Mouse (Mus musculus) thymus, postnatal 36 days (tissue): Measurements from ENCODE around the gene Kcnmb3.

Source experiments
- DNase-seq, 2 experiments: peaks; one replicate each; pipeline ENCODE4 v3.0.0; 2022; ENCODE audit warnings: mixed read lengths in 2 of 2

Kcnmb3 gene

DNA sequence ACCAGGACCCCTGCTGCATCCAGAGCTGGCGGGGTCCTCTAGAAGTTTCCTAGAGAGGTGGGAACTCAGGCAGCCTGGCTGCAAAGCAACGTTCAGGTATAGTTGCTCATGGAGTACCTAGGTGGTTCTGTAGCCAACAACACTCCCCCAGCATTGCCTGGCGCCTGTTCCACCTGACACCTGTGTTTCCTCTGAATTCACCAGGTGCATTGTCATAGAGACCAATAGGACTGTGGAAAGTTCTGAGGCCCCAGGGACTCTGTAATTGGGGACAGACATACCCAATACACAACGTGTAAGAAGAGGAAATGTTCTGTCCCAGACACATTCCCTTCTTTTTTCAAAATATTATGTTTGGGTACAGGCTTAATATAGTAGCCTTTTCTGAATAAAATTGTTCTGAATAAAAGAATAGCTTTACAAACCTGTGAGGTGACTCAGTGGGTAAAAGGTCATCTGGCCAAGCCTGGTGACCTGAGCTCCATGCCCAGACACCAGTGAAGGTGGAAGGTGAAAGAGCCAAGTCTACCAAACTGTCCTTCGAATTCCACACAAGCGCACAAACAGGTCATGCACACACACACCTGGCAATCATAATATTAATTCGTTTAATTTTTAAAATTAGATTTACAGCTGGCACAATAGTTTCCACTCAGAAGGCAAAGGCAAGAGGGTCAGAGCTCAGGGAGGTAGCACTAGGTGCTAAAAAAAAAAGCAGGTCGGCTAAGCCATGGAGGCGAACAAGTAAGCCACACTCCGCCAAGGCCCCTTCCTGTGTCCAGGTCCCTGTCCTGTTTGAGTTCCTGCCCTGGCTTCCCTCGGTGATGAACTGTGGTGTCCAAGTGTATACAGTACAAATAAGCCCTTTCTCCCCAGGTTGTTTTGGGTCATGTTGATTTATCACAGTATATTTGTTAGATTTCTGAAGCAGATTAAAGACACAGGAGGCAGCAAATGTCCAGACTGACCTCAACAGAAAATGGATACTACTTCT lies at the start of gene Kcnmb3:
Gene Kcnmb3 (minus strand): TSS at position 135 of the 994 bp plus-strand sequence.
- no peak for DNase-seq

DNA sequence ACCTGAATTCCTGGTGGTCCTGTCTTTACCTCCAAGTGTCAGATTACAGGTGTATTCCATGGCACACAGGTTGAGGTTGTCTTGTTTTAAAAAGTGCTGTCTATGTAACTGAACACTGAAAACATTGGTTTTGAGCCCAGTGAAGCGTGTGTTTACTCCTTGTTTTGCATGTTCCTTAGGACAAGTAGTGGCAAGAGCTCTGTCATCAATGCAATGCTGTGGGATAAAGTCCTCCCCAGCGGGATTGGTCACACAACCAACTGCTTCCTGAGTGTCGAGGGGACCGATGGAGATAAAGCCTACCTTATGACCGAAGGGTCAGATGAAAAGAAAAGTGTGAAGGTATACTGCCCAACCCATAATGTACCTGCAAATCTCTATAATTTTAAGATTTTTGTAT lies 46.1 kb upstream of the Kcnmb3 start:
- no peak for DNase-seq

DNA sequence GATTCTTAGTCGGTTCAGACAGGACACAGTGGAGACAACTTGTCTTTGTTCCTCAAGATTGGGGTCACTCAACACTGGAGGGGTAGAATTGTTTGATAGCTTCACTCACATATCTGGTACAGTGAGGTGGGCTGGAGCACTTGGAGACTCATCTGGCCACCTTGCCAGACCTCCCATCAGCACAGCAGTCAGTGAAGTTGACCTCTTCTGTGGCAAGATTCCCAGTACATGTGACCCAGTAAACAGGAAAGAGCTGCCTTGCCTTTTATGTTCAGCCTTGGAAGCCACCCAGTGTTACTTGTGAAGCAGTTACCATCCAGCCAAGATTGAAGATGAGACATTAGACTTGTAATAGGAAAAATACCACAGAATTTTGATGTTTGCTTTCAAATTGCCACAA lies 45.5 kb upstream of the Kcnmb3 start:
- no peak for DNase-seq

DNA sequence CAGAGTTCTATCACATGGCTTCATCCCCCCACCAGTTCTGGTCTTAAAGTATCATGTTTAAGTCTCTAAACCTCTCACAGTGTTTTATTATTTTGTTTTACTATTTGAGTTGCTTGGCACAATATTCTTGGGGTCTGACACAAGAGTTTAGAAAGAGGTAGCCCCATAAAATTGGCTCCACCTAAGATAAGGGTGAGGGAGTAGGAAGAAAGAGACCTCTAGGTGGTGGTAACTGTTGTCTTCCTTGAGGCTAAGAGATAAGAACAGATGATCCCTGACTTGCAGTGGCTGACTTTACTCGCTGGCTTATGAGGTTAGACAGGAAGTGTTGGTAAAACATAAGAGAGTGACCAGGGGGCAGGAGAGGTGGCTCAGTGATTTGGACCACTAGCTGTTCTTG lies 43.7 kb upstream of the Kcnmb3 start:
- DNase-seq = no peak

DNA sequence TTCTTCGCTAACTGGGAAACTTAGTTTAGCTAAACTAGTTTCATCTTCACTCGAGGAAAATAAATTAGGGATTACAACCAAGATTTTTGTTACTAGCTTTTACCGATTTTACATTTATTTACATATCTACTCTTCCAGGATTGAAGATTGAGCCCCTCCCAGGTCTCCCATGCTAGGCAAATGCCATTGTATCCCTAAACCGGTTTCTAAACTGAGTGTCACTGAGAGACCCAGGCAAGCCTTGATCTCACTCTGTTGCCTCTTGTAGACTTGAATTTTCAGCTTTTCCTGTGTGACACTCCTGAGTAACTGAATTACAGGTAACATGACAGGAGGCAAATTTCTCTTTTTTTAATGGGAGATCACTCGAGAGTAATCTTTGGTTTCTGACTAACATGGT lies 38.0 kb upstream of the Kcnmb3 start:
- DNase-seq = no peak

DNA sequence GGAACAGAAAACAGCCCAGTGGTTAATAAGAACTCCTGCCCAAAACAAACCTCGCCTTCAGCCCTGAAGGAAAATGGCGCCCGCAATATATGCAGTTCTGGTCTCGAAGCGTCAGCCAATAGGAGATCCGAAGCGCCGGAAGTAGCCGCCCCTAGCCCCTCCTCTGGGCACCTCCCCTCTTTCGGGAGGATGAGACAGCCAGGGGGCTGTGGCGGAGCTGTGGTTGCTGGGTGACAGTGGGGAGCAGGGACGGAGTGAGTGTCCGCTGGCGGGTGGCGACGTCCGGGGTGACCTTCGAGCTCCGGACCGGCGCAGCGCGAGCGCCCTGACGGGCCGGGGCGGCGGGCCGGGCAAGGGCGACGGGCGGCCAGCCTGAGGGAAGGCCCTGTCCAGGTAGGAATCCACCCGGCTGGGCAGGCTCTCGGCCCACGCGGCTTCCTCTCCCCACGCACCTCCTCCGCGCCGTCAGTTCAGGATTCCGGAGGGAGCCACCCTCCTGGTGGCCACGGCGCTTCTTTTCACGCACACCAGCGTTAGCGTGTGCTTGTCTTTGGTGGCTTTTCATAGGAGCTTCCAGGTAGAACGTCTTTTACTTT lies 37.4 kb upstream of the Kcnmb3 start, which contains the start of gene Mfn1:
Gene Mfn1 (plus strand): TSS at position 163 of the 596 bp plus-strand sequence.
- peak; percentile 92 to 95 for DNase-seq

DNA sequence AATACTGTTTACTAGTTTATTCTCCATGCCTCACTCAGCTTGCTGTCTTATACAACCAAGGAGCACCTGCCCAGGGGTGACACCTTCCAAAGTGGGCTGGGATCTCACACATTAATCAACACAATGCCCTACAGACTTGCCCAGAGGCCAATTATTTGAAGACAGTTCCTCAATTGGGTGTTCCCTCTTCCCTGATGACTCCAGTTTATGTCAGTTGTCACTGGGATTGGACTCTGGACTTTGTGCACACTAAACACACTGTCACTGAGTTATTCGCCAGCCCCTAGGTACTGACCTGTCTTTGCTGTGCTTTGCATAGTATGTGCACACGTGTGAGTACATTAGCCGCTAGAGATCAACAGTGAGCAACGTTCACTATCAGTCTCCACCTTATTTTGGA lies 35.1 kb upstream of the Kcnmb3 start:
- no peak for DNase-seq

DNA sequence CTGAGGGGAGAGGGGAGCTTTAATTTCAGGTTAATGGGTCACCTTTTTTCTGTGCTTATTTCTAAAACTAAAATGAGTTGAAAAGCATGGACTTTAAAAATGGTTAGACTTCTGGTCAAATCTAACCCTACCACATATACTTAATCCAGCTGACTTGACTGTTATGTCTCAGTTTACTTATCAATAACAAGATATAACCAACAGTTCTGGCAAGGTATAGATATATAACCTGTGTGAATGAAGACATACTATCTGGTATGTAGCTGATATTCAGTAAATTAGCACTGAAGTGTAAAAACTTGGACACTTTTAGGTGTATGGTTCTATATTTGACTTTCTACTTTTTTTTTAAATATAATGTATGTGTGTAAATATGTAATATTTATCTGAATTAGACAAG lies 21.5 kb upstream of the Kcnmb3 start:
- no peak for DNase-seq

DNA sequence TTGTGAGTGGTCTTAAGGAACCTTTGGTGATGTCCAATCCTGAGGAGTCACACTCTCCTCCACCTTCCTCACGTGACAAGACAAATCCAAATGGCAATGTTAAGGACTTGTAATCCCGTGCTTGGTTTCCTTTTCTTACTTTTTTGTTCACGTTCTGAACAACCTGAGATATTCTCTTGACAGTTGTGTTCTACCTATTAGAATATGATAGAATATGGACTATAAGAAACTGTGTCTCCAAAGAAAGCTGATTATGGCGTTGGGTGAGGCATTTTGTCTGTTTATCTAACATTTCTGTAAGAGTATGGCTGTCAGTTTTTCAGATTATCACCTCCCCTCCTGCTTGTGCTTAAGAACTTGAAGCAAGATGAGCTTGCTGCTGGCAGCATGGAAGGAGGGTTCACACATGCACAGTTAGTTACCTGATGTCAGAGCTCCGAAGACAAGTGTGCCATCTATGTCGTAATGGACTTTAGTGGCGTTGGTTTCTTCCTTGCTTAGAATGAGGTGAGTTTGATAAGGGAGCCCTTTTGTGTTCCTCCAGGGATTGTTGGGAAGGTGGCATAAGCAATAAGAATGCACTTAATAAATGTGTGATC lies 20.8 kb upstream of the Kcnmb3 start:
- no peak for DNase-seq

DNA sequence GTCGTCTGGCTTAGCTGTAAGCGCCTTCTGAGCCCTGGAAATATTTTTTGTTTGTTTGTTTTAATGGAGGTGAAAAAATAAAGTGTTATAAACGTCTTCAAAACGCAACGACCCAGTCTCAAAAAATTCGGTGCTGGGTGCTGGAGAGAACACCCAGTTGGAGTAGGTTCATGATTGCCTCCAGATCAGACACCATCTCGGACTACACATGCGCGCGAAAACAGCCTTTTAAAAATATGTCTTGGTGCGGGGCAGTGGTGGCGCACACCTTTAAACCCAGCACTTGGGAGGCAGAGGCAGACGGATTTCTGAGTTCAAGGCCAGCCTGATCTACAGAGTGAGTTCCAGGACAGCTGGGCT lies 19.1 kb upstream of the Kcnmb3 start:
- DNase-seq = peak; percentile 5 to 14

DNA sequence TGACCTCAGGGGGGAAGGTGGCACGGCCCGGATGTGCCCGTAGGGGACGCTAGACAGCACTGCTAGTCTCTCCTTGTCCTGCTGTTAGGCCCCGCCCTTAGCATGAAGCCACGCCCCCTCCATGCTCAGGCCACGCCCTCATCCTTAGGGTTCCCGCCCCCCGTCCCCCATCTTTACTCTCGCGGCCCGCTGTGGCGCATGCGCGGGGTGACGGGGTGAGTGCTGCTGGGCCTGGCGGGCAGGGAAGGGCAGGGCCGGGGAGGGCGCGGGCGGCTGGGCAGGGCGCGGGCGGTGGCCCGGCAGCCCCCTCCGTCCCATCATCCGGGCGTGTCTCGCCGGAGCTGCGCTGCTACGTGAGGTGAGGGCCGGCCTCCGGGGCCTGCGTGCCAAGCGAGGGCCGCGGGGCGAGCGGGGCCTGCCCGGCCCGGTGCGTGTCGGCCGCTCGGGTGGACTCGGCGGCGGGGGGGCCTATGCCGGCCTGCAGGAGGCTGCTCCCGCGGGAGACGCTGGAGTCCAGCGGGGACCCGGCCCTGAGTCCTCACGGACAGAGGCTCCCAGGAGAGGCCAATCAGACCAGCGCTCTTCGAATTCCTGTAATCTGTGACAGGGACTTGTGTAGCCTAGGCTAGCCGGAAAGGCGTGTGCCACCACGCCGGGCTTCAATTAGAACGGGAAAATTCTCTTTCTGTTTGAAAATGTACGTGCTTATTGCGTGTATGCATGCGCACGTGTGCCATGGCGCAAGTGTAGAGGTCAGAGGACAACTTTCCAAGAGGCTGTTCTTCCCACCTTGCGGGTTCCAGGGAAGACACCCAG lies 18.6 kb upstream of the Kcnmb3 start:
- DNase-seq = peak; percentile 92 to 94

DNA sequence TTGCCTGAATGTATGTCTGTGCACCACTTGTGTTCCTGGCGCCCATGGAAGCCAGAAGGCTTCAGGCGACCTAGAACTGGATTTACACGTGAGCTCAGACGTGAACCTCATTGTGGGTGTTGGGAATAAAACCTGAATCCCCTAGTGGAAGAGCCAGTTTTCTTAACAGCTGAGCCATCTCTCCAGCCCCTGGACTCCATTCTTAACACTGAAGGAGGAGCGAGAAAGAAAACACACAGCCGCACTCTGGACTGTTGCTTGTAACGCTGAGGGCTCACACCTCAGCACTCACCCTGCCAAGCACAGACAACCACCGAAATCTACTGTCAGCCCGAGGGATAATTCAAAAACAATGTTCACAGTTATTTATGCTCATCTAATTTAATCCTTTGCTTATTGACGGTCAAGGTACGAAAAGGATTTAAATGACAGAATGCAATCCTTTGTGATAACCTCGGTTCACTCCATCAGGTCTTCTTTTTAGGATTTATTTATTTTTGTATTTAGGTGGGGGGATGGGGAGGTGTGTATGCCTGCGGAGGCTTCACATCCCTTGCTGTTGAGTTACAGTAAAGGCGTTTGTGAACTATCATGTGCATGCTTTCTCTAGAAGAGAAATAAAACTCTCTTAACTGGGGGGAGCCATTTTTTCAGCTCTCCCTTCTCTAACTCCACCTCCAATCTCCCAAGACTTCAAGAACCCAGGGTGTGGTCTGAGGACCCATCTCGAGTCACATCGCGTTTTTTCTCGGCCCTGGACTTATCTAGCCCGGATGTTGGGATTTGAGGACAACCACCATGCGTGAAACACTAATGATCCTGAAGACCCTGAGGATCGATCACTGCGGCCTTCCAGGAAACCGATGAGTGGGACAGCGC lies 17.7 kb upstream of the Kcnmb3 start, which contains the start of gene Zfp639:
Gene Zfp639 (plus strand): TSS at position 764 of the 879 bp plus-strand sequence.
- no peak for DNase-seq

DNA sequence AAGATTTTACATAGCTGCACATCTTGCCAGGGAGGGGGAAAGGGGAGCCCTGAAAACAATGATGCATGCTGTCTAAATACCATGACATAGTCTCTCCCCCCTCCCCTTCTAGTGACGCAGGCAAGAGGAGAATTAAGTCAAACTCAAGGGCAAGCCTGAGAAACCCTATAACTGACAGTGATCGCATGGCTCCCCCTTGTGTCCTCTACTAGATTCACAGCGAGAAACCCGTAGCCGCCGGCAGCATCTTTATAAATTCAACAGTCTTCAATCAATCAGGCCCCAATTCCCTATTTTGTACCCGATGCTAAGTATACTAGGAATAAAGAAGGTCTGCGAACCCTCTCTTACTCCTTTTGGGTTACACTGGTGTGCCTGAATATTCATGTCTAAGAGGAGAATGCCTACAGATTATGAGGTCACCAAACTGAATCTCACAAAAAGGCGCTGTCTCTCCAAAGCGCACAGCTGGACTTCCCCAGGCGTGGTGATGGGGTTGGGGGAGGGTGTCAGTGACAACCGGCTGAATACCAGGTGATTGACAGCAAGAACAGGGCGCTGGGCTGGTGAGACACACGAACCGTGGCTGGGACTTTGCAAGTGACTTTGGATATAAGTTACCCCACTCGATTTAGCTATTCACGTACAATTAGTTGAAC lies 16.8 kb upstream of the Kcnmb3 start:
- peak; percentile 50 to 51 for DNase-seq

DNA sequence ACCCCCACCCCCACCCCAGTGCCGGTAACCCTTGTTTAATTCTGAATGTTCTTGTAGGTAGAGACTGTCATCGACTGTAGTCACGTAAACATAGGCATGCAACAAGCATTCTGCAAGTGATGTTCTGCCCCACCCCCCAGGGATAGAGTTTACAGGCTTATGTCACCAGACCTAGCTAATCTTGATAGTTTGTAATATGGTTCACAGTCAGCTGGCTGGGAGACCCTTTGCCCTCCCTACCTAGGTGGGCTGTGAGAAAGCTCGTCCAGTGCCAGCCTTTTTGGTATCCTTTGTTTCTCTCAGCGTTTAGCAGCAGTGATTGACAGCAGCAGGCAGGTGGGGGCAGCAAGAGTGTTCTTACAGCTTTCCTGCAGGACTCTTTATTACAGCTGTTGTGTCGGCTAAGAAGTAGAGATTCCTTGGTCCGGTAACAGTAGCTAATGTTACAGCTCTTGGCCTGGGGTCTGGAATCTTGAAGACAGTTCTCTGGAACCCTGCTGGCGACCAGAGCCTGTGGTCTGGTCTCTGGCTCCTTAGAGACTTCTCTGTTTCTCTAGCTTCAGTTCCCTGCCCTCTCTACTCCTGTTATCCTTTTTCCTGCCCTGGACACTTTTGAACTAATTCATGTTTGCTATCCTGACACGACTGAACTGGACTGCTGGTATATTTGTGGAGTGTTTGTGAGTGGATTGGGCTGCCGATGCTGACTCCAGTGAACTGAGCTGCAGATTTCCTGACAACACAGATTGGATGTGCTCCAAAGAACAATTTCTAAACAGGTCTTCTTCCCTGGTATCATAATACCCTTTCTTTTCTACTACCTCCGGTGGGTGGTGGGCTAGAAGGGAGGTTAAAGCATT lies 14.6 kb upstream of the Kcnmb3 start:
- DNase-seq = no peak

DNA sequence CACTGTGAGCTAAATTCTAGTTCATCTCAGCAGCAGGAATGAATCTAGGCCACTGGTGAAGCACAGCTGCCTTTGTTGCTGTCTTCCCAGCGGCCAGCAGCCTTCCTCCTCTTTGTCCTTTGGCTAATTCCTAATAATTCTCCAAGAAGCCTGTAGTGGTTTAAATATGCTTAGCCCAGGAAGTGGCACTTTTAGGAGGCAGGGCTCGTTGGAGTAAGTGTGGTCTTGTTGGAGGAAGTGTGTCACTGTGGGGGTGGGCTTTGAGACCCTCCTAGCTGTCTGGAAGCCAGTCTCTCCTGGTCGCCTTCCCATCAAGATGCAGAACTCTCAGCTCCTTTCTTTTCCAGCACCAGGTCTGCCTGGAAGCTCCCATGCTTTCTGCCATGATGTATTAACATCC lies 13.8 kb upstream of the Kcnmb3 start:
- DNase-seq = no peak

DNA sequence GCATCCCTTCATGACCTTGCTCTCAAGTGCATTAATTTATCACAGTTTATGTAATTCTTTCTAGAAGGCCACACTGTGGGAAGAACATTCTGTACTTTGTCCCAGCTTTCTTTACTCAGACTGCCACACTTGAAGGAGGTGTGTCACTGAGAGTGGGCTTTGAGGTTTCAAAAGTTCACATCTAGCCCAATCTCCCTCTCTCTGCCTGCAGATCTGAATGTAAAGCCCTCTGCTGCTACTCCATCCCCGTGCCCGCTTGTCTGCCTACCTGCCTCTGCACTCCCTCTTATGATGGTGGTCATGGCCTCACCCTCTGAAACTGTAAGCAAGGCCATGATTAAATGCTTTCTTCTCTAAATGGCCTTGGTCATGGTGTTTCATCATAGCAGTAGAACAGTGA lies 8.3 kb upstream of the Kcnmb3 start:
- DNase-seq = no peak

DNA sequence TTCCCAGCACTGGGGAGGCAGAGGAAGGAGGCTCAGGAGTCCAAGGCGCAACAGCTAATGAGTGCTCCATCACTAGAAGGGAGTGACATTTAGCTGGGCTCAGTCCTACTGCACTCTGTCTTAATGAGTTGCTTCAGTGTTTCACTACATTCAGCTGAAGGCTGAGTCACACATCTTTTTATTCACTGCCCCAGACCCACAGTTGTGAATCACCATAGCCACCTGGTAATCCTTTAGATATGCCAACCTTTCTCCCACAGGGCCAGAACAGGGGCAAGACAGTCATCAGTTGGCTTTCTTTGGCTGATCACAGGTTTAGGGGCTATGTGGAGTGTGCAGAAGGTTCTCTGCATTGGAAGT lies 4.7 kb upstream of the Kcnmb3 start:
- DNase-seq = no peak

DNA sequence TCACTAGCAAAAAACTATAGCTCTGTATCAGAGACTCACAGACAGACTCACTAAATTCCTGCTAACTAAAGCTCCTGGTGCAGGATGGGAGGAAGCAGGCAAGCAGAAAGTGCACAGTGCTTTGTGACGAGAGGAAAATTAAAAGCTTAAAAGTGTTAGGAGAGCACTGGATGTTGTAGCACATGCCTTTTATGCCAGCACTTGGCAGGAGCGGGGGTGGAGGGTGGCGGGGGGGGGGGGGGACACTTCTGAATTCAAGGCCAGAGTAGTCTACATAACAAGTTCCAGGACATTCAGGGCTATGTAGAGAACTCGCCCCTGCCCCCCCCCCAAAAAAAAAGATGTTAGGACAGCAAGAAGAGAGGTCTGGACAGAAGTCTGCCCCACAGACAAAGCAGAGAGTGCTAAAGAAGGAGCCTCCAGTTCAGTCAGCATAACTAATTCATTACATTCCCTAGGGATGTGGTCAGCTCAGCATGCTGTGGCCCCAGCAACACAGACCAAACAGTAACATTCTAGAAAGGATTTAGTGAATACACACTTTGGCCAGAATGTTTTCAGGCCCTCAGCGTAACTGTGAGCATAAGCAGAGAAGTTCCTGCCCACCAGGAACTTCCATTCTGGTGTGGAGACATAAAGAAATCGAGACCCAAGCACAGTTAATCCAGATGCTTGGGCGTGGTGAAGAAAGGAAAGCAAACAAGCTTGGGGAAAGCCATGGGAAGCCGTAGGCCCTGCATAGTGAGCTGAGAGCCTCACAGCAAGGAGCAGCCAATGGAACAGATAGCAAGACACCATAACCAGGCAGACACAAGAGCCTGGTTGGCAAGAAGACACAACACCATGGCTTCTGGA lies 4.1 kb upstream of the Kcnmb3 start:
- no peak for DNase-seq

DNA sequence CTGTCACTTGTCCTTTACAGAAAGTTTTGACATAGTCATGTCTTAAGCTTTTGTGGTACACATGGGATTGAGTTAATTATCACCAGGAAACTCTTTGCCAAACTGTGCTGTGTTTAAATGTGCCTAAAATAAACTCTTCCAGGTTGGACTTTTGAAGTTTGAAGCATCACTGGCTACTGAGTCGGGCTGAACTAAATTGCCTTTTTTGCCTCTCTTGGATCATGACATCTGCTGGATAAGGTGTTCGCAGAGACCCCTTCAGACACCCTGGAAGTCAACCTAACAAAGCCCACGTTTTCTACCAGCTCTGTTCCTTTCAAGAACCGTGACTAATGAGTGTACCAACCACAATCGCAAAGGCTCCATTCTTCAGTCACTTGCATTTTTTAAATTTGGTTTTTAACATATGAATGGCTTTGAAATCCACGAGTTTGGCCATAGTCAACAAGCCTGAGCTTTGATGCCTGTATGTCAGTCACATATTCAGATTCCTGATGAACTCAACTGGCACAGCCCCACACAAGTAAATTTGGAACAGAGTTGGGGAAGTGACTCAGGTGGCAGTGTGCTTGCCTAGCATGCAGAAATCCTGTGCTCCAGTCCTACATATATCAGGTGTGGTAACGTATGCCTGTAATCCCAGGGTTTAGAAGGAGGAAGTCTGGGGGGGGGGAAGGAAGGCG lies 3.2 kb upstream of the Kcnmb3 start:
- no peak for DNase-seq
